18 mouse cellular contexts compared by ENCODE assay signal in genomic region chr4:133941576-133941975, GRCm38 (mm10). TPM values are rescaled to one million over a fixed set of nuclear protein-coding genes. Genes with fewer than 3 reads are reported as not detected.
DNase-seq lines count a peak whose midpoint lies in the region; ATAC-seq lines count a peak whose summit lies in the region.
"Had no signal": no experiment of that assay in that cellular context is flagged by ENCODE, and none has a peak within 500 bp of the region (broad histone marks: within the 10 kb centered on the region; RNA-seq: fewer than 3 reads in every experiment).

No protein-coding gene starts in this region.

- peaks cover 36% of the 10 kb centered on the region for H3K4me1 ChIP-seq in heart, embryonic 12.5 days (replicated peaks)
- H3K4me1 ChIP-seq: limb, embryonic 13.5 days; midbrain, embryonic 13.5 days; stomach, embryonic 15.5 days had no signal

- ATAC-seq in heart, embryonic 12.5 days (ENCODE audit: insufficient number of reproducible peaks, low FRiP score): 0 out of 2 replicates have a peak, but pooled peaks have one; percentile 29
- ATAC-seq: forebrain, postnatal 0 days; hindbrain, embryonic 16.5 days; midbrain, embryonic 13.5 days had no signal

- H3K4me2 ChIP-seq in heart, embryonic 12.5 days: no peak overlapping the region; the same call in 1 of the 2 replicates
- H3K4me2 ChIP-seq: heart, embryonic 15.5 days; limb, embryonic 13.5 days; midbrain, embryonic 13.5 days; stomach, embryonic 15.5 days had no signal

- 16% methylated on average over 3 of the region's 3 CpGs for WGBS in heart, embryonic 12.5 days

- H3K27ac ChIP-seq in heart, embryonic 12.5 days (ENCODE audit: poor library complexity, severe bottlenecking): peak overlapping the region; percentile 1; the same call in 1 of the 2 replicates
- H3K27ac ChIP-seq: heart, embryonic 15.5 days; limb, embryonic 13.5 days; midbrain, embryonic 13.5 days; stomach, embryonic 15.5 days had no signal

- DNase-seq in heart, adult 18-20 months: peak; percentile 35 to 54
- DNase-seq in heart, postnatal 4 days: no peak
- DNase-seq in 416B (ENCODE audit: low read depth): peak; percentile 26
- peak; percentile 90 for DNase-seq in adipocyte (ENCODE audit: low spot score)
- DNase-seq in kidney, adult 8-10 months: no peak
- no peak for DNase-seq in embryo, embryonic 11 days
- no peak for DNase-seq in kidney, postnatal 14 days
- DNase-seq: cerebellum, adult 18-20 months; forebrain, postnatal 0 days; kidney, adult 18-20 months; thymus, postnatal 25 days had no signal

- 0 out of 2 replicates have a peak overlapping the region, but pooled peaks have one; percentile 9 for H3K9ac ChIP-seq in heart, embryonic 12.5 days
- H3K9ac ChIP-seq: forebrain, postnatal 0 days; heart, embryonic 15.5 days; limb, embryonic 13.5 days; midbrain, embryonic 13.5 days; stomach, embryonic 15.5 days had no signal

- H3K36me3 ChIP-seq in heart, embryonic 12.5 days: no peaks in the 10 kb centered on the region
- H3K36me3 ChIP-seq: heart, embryonic 15.5 days; limb, embryonic 13.5 days; midbrain, embryonic 13.5 days; stomach, embryonic 15.5 days had no signal

- no peaks in the 10 kb centered on the region for H3K27me3 ChIP-seq in heart, embryonic 12.5 days (replicated peaks)
- H3K27me3 ChIP-seq: heart, embryonic 15.5 days; limb, embryonic 13.5 days; midbrain, embryonic 13.5 days; stomach, embryonic 15.5 days had no signal

- H3K9me3 ChIP-seq in heart, embryonic 12.5 days (replicated peaks): peaks cover 6% of the 10 kb centered on the region
- H3K9me3 ChIP-seq: heart, embryonic 15.5 days; limb, embryonic 13.5 days; midbrain, embryonic 13.5 days; stomach, embryonic 15.5 days had no signal

- no peak overlapping the region for H3K4me3 ChIP-seq in heart, embryonic 12.5 days
- H3K4me3 ChIP-seq: erythroblast, embryonic 14.5 days; heart, embryonic 15.5 days; limb, embryonic 13.5 days; midbrain, embryonic 13.5 days; stomach, embryonic 15.5 days had no signal

RNA-seq across cellular contexts. Expression of gene Hmgn2, which starts 26.9 kb away (rescaled TPM):
- 100 to 1,000 TPM; 106 to 113 TPM for total RNA-seq in heart, adult 18-20 months (2021)
- total RNA-seq in heart, postnatal 4 days (2021): 100 to 1,000 TPM; 484 to 489 TPM
- polyA plus RNA-seq in heart, embryonic 12.5 days (2016; fragmentation: Nextera tagmentation; extraction: Ambion mirVana): 1,861 and 1,891 TPM in 2 replicates

RNA-seq across cellular contexts. Expression of gene Rps6ka1, which starts 54.0 kb away (rescaled TPM):
- 1 to 10 TPM; 4.4 to 6.2 TPM for total RNA-seq in heart, adult 18-20 months (2021)
- 10 to 100 TPM in 1 of 2 experiments, 1 to 10 TPM in 1; 9.1 to 10.7 TPM for total RNA-seq in heart, postnatal 4 days (2021)
- polyA plus RNA-seq in heart, embryonic 12.5 days (2016; fragmentation: Nextera tagmentation; extraction: Ambion mirVana): 21.7 and 23.5 TPM in 2 replicates

RNA-seq across cellular contexts. Expression of gene Dhdds, which starts 59.1 kb away (rescaled TPM):
- 10 to 100 TPM; 29.9 to 31.9 TPM for total RNA-seq in heart, adult 18-20 months (2021)
- total RNA-seq in heart, postnatal 4 days (2021): 10 to 100 TPM; 39.1 to 40.7 TPM
- polyA plus RNA-seq in heart, embryonic 12.5 days (2016; fragmentation: Nextera tagmentation; extraction: Ambion mirVana): 30.5 and 33.3 TPM in 2 replicates

Comparison
In these comparisons a context has a peak if more than half of its experiments do, and no peak if none do; other contexts are left out.
1. DNase-seq: peak in heart, adult 18-20 months (2 of 2), 416B (single experiment) and adipocyte (single experiment); none in heart, postnatal 4 days (single experiment), kidney, adult 8-10 months (0 of 2), embryo, embryonic 11 days (single experiment) and kidney, postnatal 14 days (single experiment).
2. RNA of gene Hmgn2, which starts 26.9 kb away (total RNA-seq): 484 to 489 TPM in heart, postnatal 4 days; 106 to 113 TPM in heart, adult 18-20 months; every median in the first group is over 4 times any median in the second.